Mouse (Mus musculus): ENCODE results near the gene Atp9a. TPM values are rescaled to one million over a fixed set of nuclear protein-coding genes. Genes with fewer than 3 reads are reported as not detected.
A peak's percentile ranks its signal among the peaks of the same experiment; 100 is the strongest.

The Atp9a gene
- polyA plus RNA-seq, 2 experiments: 1.3 to 2.3 TPM

GRCm38 (mm10) chr2:168590556-168590955 lies 151.7 kb downstream of the Atp9a start:
- no peak for TF ChIP-seq EP300 (IDR thresholded peaks at IDR 0.05; ENCODE audit: low read depth)
- TF ChIP-seq CTCF (IDR thresholded peaks at IDR 0.05; ENCODE audit: low read depth): no peak
- Histone ChIP-seq H3K4me2 (ENCODE audit: low read depth) (peak overlapping the region; percentile 56), H3K4me3 (ENCODE audit: insufficient read depth in 1 of 2, low read depth in 2 of 2, low read length in 2 of 2) (no peak overlapping the region), H3K36me3 (replicated peaks; ENCODE audit: control insufficient read depth, insufficient read depth, low read depth) (no peaks in the 10 kb centered on the region), H3K4me1 (replicated peaks; ENCODE audit: control insufficient read depth in 2 of 2, insufficient read depth in 2 of 2, low read length in 1 of 2) (peaks cover 0 to 7% of the 10 kb centered on the region in 2 experiments; a peak in 3 of 4 replicates), H3K9me3 (ENCODE audit: control insufficient read depth, low read length) (no peaks in the 10 kb centered on the region), H3K27me3 (ENCODE audit: control insufficient read depth, insufficient read depth, low read length) (peaks cover 17% of the 10 kb centered on the region), H3K9ac (replicated peaks) (no peak overlapping the region), H3K27ac (no peak overlapping the region)
- WGBS (ENCODE audit: insufficient replicate concordance): 15% methylated on average over 10 of the region's 10 CpGs
- no peak for DNase-seq (ENCODE audit: low read depth in 3 of 3, low spot score in 3 of 3)
- no peak for ATAC-seq (ENCODE audit: insufficient read depth)

GRCm38 (mm10) chr2:168590168-168590551 lies 152.0 kb downstream of the Atp9a start:
- Histone ChIP-seq H3K4me3 (ENCODE audit: insufficient read depth in 1 of 2, low read depth in 2 of 2, low read length in 2 of 2) (peak overlapping the region; percentile 34 to 35; a peak in 3 of 4 replicates), H3K9ac (replicated peaks) (no peak overlapping the region), H3K4me1 (replicated peaks; ENCODE audit: control insufficient read depth in 2 of 2, insufficient read depth in 2 of 2, low read length in 1 of 2) (peaks cover 0 to 7% of the 10 kb centered on the region in 2 experiments; a peak in 3 of 4 replicates), H3K27me3 (ENCODE audit: control insufficient read depth, insufficient read depth, low read length) (peaks cover 17% of the 10 kb centered on the region), H3K27ac (no peak overlapping the region), H3K36me3 (replicated peaks; ENCODE audit: control insufficient read depth, insufficient read depth, low read depth) (no peaks in the 10 kb centered on the region), H3K9me3 (ENCODE audit: control insufficient read depth, low read length) (no peaks in the 10 kb centered on the region), H3K4me2 (ENCODE audit: low read depth) (peak overlapping the region; percentile 56)
- TF ChIP-seq EP300 (IDR thresholded peaks at IDR 0.05; ENCODE audit: low read depth): no peak
- no peak for TF ChIP-seq CTCF (IDR thresholded peaks at IDR 0.05; ENCODE audit: low read depth)
- DNase-seq (ENCODE audit: low read depth in 3 of 3, low spot score in 3 of 3) (no peak), ATAC-seq (ENCODE audit: insufficient read depth) (peak; percentile 60; the same call in 1 of the 2 replicates)
- under 1% methylated on average over 37 of the region's 38 CpGs for WGBS (ENCODE audit: insufficient replicate concordance)

- peak overlapping the region; percentile 56 for H3K4me2 ChIP-seq (ENCODE audit: low read depth)
- no peaks in the 10 kb centered on the region for H3K36me3 ChIP-seq (replicated peaks; ENCODE audit: control insufficient read depth, insufficient read depth, low read depth)
- no peak for TF ChIP-seq CTCF (IDR thresholded peaks at IDR 0.05; ENCODE audit: low read depth)
- no peak for TF ChIP-seq EP300 (IDR thresholded peaks at IDR 0.05; ENCODE audit: low read depth)
- peak overlapping the region; percentile 34 to 35; a peak in 3 of 4 replicates for H3K4me3 ChIP-seq (ENCODE audit: insufficient read depth in 1 of 2, low read depth in 2 of 2, low read length in 2 of 2)
- H3K9ac ChIP-seq (replicated peaks): no peak overlapping the region
- no peak overlapping the region for H3K27ac ChIP-seq
- H3K27me3 ChIP-seq (ENCODE audit: control insufficient read depth, insufficient read depth, low read length): peaks cover 17% of the 10 kb centered on the region
- no peaks in the 10 kb centered on the region for H3K9me3 ChIP-seq (ENCODE audit: control insufficient read depth, low read length)
- ATAC-seq (ENCODE audit: insufficient read depth): no peak
- WGBS (ENCODE audit: insufficient replicate concordance): 6% methylated on average over 21 of the region's 21 CpGs
- DNase-seq (ENCODE audit: low read depth in 3 of 3, low spot score in 3 of 3): no peak
- peaks cover 0 to 7% of the 10 kb centered on the region in 2 experiments; a peak in 3 of 4 replicates for H3K4me1 ChIP-seq (replicated peaks; ENCODE audit: control insufficient read depth in 2 of 2, insufficient read depth in 2 of 2, low read length in 1 of 2)
These were observed 152.6 kb downstream of the Atp9a start for GRCm38 (mm10) chr2:168589368-168590167.

GRCm38 (mm10) chr2:168588591-168589367 lies 153.4 kb downstream of the Atp9a start:
- Histone ChIP-seq H3K4me2 (ENCODE audit: low read depth) (no peak overlapping the region), H3K4me1 (replicated peaks; ENCODE audit: control insufficient read depth in 2 of 2, insufficient read depth in 2 of 2, low read length in 1 of 2) (peaks cover 0 to 7% of the 10 kb centered on the region in 2 experiments; a peak in 3 of 4 replicates), H3K27me3 (ENCODE audit: control insufficient read depth, insufficient read depth, low read length) (peaks cover 17% of the 10 kb centered on the region), H3K27ac (no peak overlapping the region), H3K9me3 (ENCODE audit: control insufficient read depth, low read length) (no peaks in the 10 kb centered on the region), H3K9ac (replicated peaks) (no peak overlapping the region), H3K36me3 (replicated peaks; ENCODE audit: control insufficient read depth, insufficient read depth, low read depth) (no peaks in the 10 kb centered on the region), H3K4me3 (ENCODE audit: insufficient read depth in 1 of 2, low read depth in 2 of 2, low read length in 2 of 2) (no peak overlapping the region)
- no peak for ATAC-seq (ENCODE audit: insufficient read depth)
- DNase-seq (ENCODE audit: low read depth in 3 of 3, low spot score in 3 of 3): no peak
- WGBS (ENCODE audit: insufficient replicate concordance): 47% methylated on average over 11 of the region's 11 CpGs
- TF ChIP-seq CTCF (IDR thresholded peaks at IDR 0.05; ENCODE audit: low read depth) (no peak), EP300 (IDR thresholded peaks at IDR 0.05; ENCODE audit: low read depth) (no peak)

- ATAC-seq (ENCODE audit: insufficient read depth): no peak
- Histone ChIP-seq H3K27me3 (ENCODE audit: control insufficient read depth, insufficient read depth, low read length) (peaks cover 17% of the 10 kb centered on the region), H3K4me2 (ENCODE audit: low read depth) (no peak overlapping the region), H3K9me3 (ENCODE audit: control insufficient read depth, low read length) (no peaks in the 10 kb centered on the region), H3K4me1 (replicated peaks; ENCODE audit: control insufficient read depth in 2 of 2, insufficient read depth in 2 of 2, low read length in 1 of 2) (peaks cover 0 to 7% of the 10 kb centered on the region in 2 experiments; a peak in 3 of 4 replicates), H3K36me3 (replicated peaks; ENCODE audit: control insufficient read depth, insufficient read depth, low read depth) (no peaks in the 10 kb centered on the region), H3K9ac (replicated peaks) (no peak overlapping the region), H3K4me3 (ENCODE audit: insufficient read depth in 1 of 2, low read depth in 2 of 2, low read length in 2 of 2) (no peak overlapping the region), H3K27ac (no peak overlapping the region)
- TF ChIP-seq CTCF (IDR thresholded peaks at IDR 0.05; ENCODE audit: low read depth) (no peak), EP300 (IDR thresholded peaks at IDR 0.05; ENCODE audit: low read depth) (no peak)
- 75% methylated on average over 8 of the region's 8 CpGs for WGBS (ENCODE audit: insufficient replicate concordance)
- no peak for DNase-seq (ENCODE audit: low read depth in 3 of 3, low spot score in 3 of 3)
These were observed 155.1 kb downstream of the Atp9a start for GRCm38 (mm10) chr2:168587159-168587558.

All from liver, embryonic 14.5 days (tissue).